Mouse (Mus musculus): ENCODE results near the gene Xrcc2. TPM values are rescaled to one million over a fixed set of nuclear protein-coding genes. Genes with fewer than 3 reads are reported as not detected.

Gene Xrcc2
- polyA plus RNA-seq, 1 experiment from 2014 or later = 6.7 TPM

GRCm38 (mm10) chr5:25697941-25698340 lies 7.7 kb downstream of the Xrcc2 start:
- Histone ChIP-seq H3K4me3 (ENCODE audit: low read depth, low read length) (no peak overlapping the region), H3K4me2 (ENCODE audit: low read length) (no peak overlapping the region), H3K9me3 (ENCODE audit: control insufficient read depth, low read length) (0 out of 2 replicates have a peak, but pooled peaks cover 5% of the 10 kb centered on the region), H3K36me3 (ENCODE audit: control insufficient read depth, insufficient read depth, low read length) (peaks cover 28% of the 10 kb centered on the region; the same call in 1 of the 2 replicates), H3K4me1 (replicated peaks; ENCODE audit: control insufficient read depth, insufficient read depth, low read length) (no peaks in the 10 kb centered on the region), H3K27me3 (replicated peaks; ENCODE audit: control insufficient read depth, insufficient read depth, low read length) (no peaks in the 10 kb centered on the region), H3K9ac (ENCODE audit: low read length) (no peak overlapping the region), H3K27ac (ENCODE audit: low read depth) (no peak overlapping the region)
- ATAC-seq (replicated peaks; ENCODE audit: low FRiP score, low TSS enrichment, low read depth) (no peak), DNase-seq (ENCODE audit: low spot score) (peak; percentile 3)
- WGBS = 86% methylated on average over 7 of the region's 7 CpGs

DNA sequence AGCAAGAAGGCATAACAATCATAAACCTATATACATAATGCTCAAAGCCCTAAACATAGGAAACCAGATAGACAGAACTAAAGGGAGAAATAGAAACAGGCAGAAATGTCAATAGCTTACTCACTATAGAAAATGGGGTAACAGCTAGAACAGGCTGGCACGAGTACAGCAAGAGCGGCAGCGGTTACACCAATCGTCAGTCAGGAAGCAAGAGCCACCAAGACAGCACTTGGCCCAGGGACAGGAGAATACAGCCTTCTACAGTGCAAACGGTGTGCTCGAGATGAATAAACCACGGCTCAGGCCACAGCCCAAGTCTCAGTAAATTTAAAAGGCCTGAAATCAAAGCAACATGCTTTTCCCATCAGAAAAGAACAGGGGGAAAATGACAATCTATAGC lies 9.4 kb downstream of the Xrcc2 start:
- H3K9ac ChIP-seq (ENCODE audit: low read length) = no peak overlapping the region
- WGBS = 94% methylated on average over 7 of the region's 7 CpGs
- H3K4me1 ChIP-seq (replicated peaks; ENCODE audit: control insufficient read depth, insufficient read depth, low read length) = no peaks in the 10 kb centered on the region
- H3K4me3 ChIP-seq (ENCODE audit: low read depth, low read length) = no peak overlapping the region
- no peak overlapping the region for H3K27ac ChIP-seq (ENCODE audit: low read depth)
- 0 out of 2 replicates have a peak, but pooled peaks cover 5% of the 10 kb centered on the region for H3K9me3 ChIP-seq (ENCODE audit: control insufficient read depth, low read length)
- H3K36me3 ChIP-seq (ENCODE audit: control insufficient read depth, insufficient read depth, low read length) = peaks cover 34% of the 10 kb centered on the region
- no peak overlapping the region for H3K4me2 ChIP-seq (ENCODE audit: low read length)
- DNase-seq (ENCODE audit: low spot score) (peak; percentile 12), ATAC-seq (replicated peaks; ENCODE audit: low FRiP score, low TSS enrichment, low read depth) (no peak)
- H3K27me3 ChIP-seq (replicated peaks; ENCODE audit: control insufficient read depth, insufficient read depth, low read length) = no peaks in the 10 kb centered on the region

DNA sequence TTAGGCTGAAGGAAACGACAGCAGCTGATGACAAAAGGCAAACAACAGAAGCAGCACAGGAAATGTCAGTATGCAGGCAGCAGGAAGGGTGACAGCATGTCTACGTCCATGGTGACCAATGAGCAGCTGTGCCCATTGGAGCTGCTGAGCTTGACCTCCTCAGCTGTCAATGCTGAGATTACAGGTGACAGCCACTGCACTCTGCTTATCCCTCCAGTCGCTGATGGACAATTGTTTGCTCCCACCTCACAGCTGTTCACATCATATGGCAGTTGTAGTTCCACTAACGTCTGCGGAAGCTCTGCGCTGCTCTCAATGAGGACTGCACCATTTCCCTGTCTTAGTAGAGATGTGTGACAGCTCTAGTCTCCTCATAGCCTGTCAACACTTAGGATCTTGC lies 9.8 kb downstream of the Xrcc2 start:
- H3K9ac ChIP-seq (ENCODE audit: low read length) = no peak overlapping the region
- H3K36me3 ChIP-seq (ENCODE audit: control insufficient read depth, insufficient read depth, low read length) = peaks cover 39% of the 10 kb centered on the region
- H3K4me2 ChIP-seq (ENCODE audit: low read length) = no peak overlapping the region
- no peaks in the 10 kb centered on the region for H3K27me3 ChIP-seq (replicated peaks; ENCODE audit: control insufficient read depth, insufficient read depth, low read length)
- 0 out of 2 replicates have a peak, but pooled peaks cover 5% of the 10 kb centered on the region for H3K9me3 ChIP-seq (ENCODE audit: control insufficient read depth, low read length)
- H3K4me1 ChIP-seq (replicated peaks; ENCODE audit: control insufficient read depth, insufficient read depth, low read length) = no peaks in the 10 kb centered on the region
- WGBS = 79% methylated on average over 6 of the region's 6 CpGs
- peak; percentile 29 for DNase-seq (ENCODE audit: low spot score)
- no peak overlapping the region for H3K4me3 ChIP-seq (ENCODE audit: low read depth, low read length)
- no peak overlapping the region for H3K27ac ChIP-seq (ENCODE audit: low read depth)
- no peak for ATAC-seq (replicated peaks; ENCODE audit: low FRiP score, low TSS enrichment, low read depth)

- DNase-seq (ENCODE audit: low spot score) (no peak), ATAC-seq (replicated peaks; ENCODE audit: low FRiP score, low TSS enrichment, low read depth) (no peak)
- Histone ChIP-seq H3K27me3 (replicated peaks; ENCODE audit: control insufficient read depth, insufficient read depth, low read length) (no peaks in the 10 kb centered on the region), H3K9ac (ENCODE audit: low read length) (no peak overlapping the region), H3K4me1 (replicated peaks; ENCODE audit: control insufficient read depth, insufficient read depth, low read length) (no peaks in the 10 kb centered on the region), H3K27ac (ENCODE audit: low read depth) (no peak overlapping the region), H3K36me3 (ENCODE audit: control insufficient read depth, insufficient read depth, low read length) (no peaks in the 10 kb centered on the region), H3K9me3 (ENCODE audit: control insufficient read depth, low read length) (no peaks in the 10 kb centered on the region), H3K4me2 (ENCODE audit: low read length) (no peak overlapping the region), H3K4me3 (ENCODE audit: low read depth, low read length) (no peak overlapping the region)
- 87% methylated on average over 31 of the region's 31 CpGs for WGBS
These were observed 33.7 kb downstream of the Xrcc2 start for GRCm38 (mm10) chr5:25671696-25672520.

- Histone ChIP-seq H3K4me3 (ENCODE audit: low read depth, low read length) (no peak overlapping the region), H3K9me3 (ENCODE audit: control insufficient read depth, low read length) (no peaks in the 10 kb centered on the region), H3K9ac (ENCODE audit: low read length) (no peak overlapping the region), H3K27ac (ENCODE audit: low read depth) (no peak overlapping the region), H3K36me3 (ENCODE audit: control insufficient read depth, insufficient read depth, low read length) (no peaks in the 10 kb centered on the region), H3K4me1 (replicated peaks; ENCODE audit: control insufficient read depth, insufficient read depth, low read length) (no peaks in the 10 kb centered on the region), H3K27me3 (replicated peaks; ENCODE audit: control insufficient read depth, insufficient read depth, low read length) (no peaks in the 10 kb centered on the region), H3K4me2 (ENCODE audit: low read length) (no peak overlapping the region)
- 79% methylated on average over 3 of the region's 3 CpGs for WGBS
- ATAC-seq (replicated peaks; ENCODE audit: low FRiP score, low TSS enrichment, low read depth) (no peak), DNase-seq (ENCODE audit: low spot score) (no peak)
These were observed 34.6 kb downstream of the Xrcc2 start for GRCm38 (mm10) chr5:25671051-25671450.

DNA sequence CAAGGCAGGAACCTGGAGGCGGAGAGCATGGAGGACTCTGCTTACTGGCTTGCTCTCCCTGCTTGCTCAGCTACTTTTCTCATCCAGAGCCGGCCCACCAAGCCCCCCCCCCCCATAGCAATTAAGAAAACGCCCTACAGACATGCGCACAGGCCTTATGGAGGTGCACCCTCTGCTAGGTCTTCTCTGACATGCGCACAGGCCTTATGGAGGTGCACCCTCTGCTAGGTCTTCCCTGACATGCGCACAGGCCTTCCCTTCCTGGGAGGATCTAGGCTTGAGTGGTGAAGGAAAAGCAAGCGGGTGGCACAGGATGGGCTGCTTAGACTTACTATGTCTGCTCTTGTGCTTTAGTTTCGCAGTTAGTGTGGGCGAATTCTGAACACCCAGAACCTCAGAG lies 37.3 kb downstream of the Xrcc2 start:
- H3K4me2 ChIP-seq (ENCODE audit: low read length) = no peak overlapping the region
- no peak overlapping the region for H3K9ac ChIP-seq (ENCODE audit: low read length)
- ATAC-seq (replicated peaks; ENCODE audit: low FRiP score, low TSS enrichment, low read depth) (no peak), DNase-seq (ENCODE audit: low spot score) (no peak)
- no peaks in the 10 kb centered on the region for H3K9me3 ChIP-seq (ENCODE audit: control insufficient read depth, low read length)
- no peak overlapping the region for H3K27ac ChIP-seq (ENCODE audit: low read depth)
- H3K27me3 ChIP-seq (replicated peaks; ENCODE audit: control insufficient read depth, insufficient read depth, low read length) = no peaks in the 10 kb centered on the region
- no peaks in the 10 kb centered on the region for H3K4me1 ChIP-seq (replicated peaks; ENCODE audit: control insufficient read depth, insufficient read depth, low read length)
- H3K4me3 ChIP-seq (ENCODE audit: low read depth, low read length) = no peak overlapping the region
- 84% methylated on average over 9 of the region's 9 CpGs for WGBS
- H3K36me3 ChIP-seq (ENCODE audit: control insufficient read depth, insufficient read depth, low read length) = no peaks in the 10 kb centered on the region

DNA sequence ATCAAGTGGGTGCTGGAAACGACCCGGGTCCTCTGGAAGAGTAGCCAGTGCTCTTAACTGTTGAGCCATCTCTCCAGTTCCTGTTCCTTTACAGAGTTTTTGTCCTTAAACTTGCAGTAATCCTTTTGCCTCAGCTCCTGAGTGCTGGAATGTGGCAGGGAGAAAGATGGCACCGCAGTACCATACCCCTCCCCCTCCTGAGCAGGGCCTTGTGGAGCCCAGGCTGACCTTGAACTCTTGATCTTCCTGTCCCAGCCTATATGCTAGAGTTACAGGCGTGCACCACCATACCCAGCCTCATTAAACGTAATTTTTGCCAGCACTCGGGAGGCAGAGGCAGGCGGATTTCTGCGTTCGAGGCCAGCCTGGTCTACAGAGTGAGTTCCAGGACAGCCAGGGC lies 38.9 kb downstream of the Xrcc2 start:
- Histone ChIP-seq H3K27me3 (replicated peaks; ENCODE audit: control insufficient read depth, insufficient read depth, low read length) (no peaks in the 10 kb centered on the region), H3K4me2 (ENCODE audit: low read length) (no peak overlapping the region), H3K9me3 (ENCODE audit: control insufficient read depth, low read length) (no peaks in the 10 kb centered on the region), H3K27ac (ENCODE audit: low read depth) (no peak overlapping the region), H3K4me3 (ENCODE audit: low read depth, low read length) (no peak overlapping the region), H3K9ac (ENCODE audit: low read length) (no peak overlapping the region), H3K36me3 (ENCODE audit: control insufficient read depth, insufficient read depth, low read length) (no peaks in the 10 kb centered on the region), H3K4me1 (replicated peaks; ENCODE audit: control insufficient read depth, insufficient read depth, low read length) (no peaks in the 10 kb centered on the region)
- DNase-seq (ENCODE audit: low spot score) (no peak), ATAC-seq (replicated peaks; ENCODE audit: low FRiP score, low TSS enrichment, low read depth) (no peak)
- WGBS = 82% methylated on average over 9 of the region's 9 CpGs

GRCm38 (mm10) chr5:25666108-25666507 lies 39.5 kb downstream of the Xrcc2 start:
- DNase-seq (ENCODE audit: low spot score) (no peak), ATAC-seq (replicated peaks; ENCODE audit: low FRiP score, low TSS enrichment, low read depth) (no peak)
- no peak overlapping the region for H3K4me3 ChIP-seq (ENCODE audit: low read depth, low read length)
- no peak overlapping the region for H3K9ac ChIP-seq (ENCODE audit: low read length)
- H3K9me3 ChIP-seq (ENCODE audit: control insufficient read depth, low read length) = no peaks in the 10 kb centered on the region
- no peak overlapping the region for H3K27ac ChIP-seq (ENCODE audit: low read depth)
- H3K27me3 ChIP-seq (replicated peaks; ENCODE audit: control insufficient read depth, insufficient read depth, low read length) = no peaks in the 10 kb centered on the region
- no peaks in the 10 kb centered on the region for H3K4me1 ChIP-seq (replicated peaks; ENCODE audit: control insufficient read depth, insufficient read depth, low read length)
- WGBS = 66% methylated on average over 4 of the region's 4 CpGs
- H3K4me2 ChIP-seq (ENCODE audit: low read length) = no peak overlapping the region
- no peaks in the 10 kb centered on the region for H3K36me3 ChIP-seq (ENCODE audit: control insufficient read depth, insufficient read depth, low read length)

DNA sequence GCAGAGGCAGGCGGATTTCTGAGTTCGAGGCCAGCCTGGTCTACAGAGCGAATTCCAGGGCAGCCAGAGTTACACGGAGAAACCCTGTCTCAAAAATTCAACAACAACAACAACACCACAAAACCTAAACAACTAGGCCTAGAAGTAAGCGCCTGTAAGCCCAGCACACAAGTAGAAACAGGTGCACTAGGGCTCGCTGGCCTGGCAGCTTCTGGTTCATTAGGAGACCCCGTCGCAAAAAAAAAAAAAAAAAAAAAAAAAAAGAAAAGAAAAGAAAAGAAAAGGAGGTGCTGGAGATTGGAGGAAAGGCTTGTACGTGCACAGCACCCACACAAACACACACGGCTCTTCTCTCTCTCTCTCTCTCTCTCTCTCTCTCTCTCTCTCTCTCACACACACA lies 40.1 kb downstream of the Xrcc2 start:
- no peaks in the 10 kb centered on the region for H3K9me3 ChIP-seq (ENCODE audit: control insufficient read depth, low read length)
- H3K4me3 ChIP-seq (ENCODE audit: low read depth, low read length) = no peak overlapping the region
- H3K36me3 ChIP-seq (ENCODE audit: control insufficient read depth, insufficient read depth, low read length) = no peaks in the 10 kb centered on the region
- no peaks in the 10 kb centered on the region for H3K4me1 ChIP-seq (replicated peaks; ENCODE audit: control insufficient read depth, insufficient read depth, low read length)
- H3K4me2 ChIP-seq (ENCODE audit: low read length) = no peak overlapping the region
- ATAC-seq (replicated peaks; ENCODE audit: low FRiP score, low TSS enrichment, low read depth) (no peak), DNase-seq (ENCODE audit: low spot score) (no peak)
- WGBS = 87% methylated on average over 10 of the region's 10 CpGs
- H3K27ac ChIP-seq (ENCODE audit: low read depth) = no peak overlapping the region
- no peak overlapping the region for H3K9ac ChIP-seq (ENCODE audit: low read length)
- no peaks in the 10 kb centered on the region for H3K27me3 ChIP-seq (replicated peaks; ENCODE audit: control insufficient read depth, insufficient read depth, low read length)

Measured in intestine, embryonic 14.5 days (tissue).